Mouse (Mus musculus) CH12.LX (cell line): ENCODE measurements at regions not wholly inside any gene's neighbourhood (a gene's known extent, or its start where the extent isn't known, plus 50 kb on each side); places are given as distances from the start of the nearest gene placed in this dataset.

Experiments used
- CHD2 ChIP-seq: IDR thresholded peaks from 2 replicates; pipeline ENCODE4 v1.6.1; 2011; ENCODE audit warnings: low read length, improper control_type of control experiment
- CTCF ChIP-seq, 2 experiments: IDR thresholded peaks in 1 of 2; conservative IDR thresholded peaks in 1 of 2; 2 replicates each; pipeline ENCODE4 v1.5.1; 2011 to 2012; ENCODE audit warnings: low read depth in 2 of 2, low read length in 2 of 2, improper control_type of control experiment in 1 of 2, inconsistent platforms in 1 of 2, mild to moderate bottlenecking in 1 of 2, moderate library complexity in 1 of 2
- ELF1 ChIP-seq: IDR thresholded peaks from 2 replicates; pipeline ENCODE4 v1.6.1; 2014; ENCODE audit warnings: low read depth, mild to moderate bottlenecking, inconsistent platforms, low read length, improper control_type of control experiment
- EP300 ChIP-seq: IDR thresholded peaks from 2 replicates; pipeline ENCODE4 v1.6.1; 2011; ENCODE audit warnings: low read length, improper control_type of control experiment
- ETS1 ChIP-seq: conservative IDR thresholded peaks from 2 replicates; pipeline ENCODE4 v1.6.1; 2012; ENCODE audit warnings: low read depth, mild to moderate bottlenecking, inconsistent platforms, low read length, improper control_type of control experiment, moderate library complexity
- HCFC1 ChIP-seq: IDR thresholded peaks from 2 replicates; pipeline ENCODE4 v1.6.1; 2012; ENCODE audit warnings: low read depth, mild to moderate bottlenecking, inconsistent platforms, low read length, improper control_type of control experiment
- NELFE ChIP-seq: IDR thresholded peaks from 2 replicates; pipeline ENCODE4 v1.6.1; 2011; ENCODE audit warnings: low read depth, low read length, improper control_type of control experiment
- NRF1 ChIP-seq: IDR thresholded peaks from 2 replicates; pipeline ENCODE4 v1.6.1; 2014; ENCODE audit warnings: low read depth, mild to moderate bottlenecking, inconsistent platforms, low read length, improper control_type of control experiment, moderate library complexity
- PAX5 ChIP-seq: IDR thresholded peaks from 2 replicates; pipeline ENCODE4 v1.6.1; 2012; ENCODE audit warnings: low read length, inconsistent platforms, mixed read lengths
- POLR2A ChIP-seq: IDR thresholded peaks from 2 replicates; pipeline ENCODE4 v1.6.1; 2011; ENCODE audit warnings: low read depth, mild to moderate bottlenecking, improper control_type of control experiment, low read length
- SMC3 ChIP-seq: IDR thresholded peaks from 2 replicates; pipeline ENCODE4 v1.6.1; 2011; ENCODE audit warnings: low read depth, low read length, improper control_type of control experiment
- TBP ChIP-seq: conservative IDR thresholded peaks from 2 replicates; pipeline ENCODE4 v1.6.1; 2011; ENCODE audit warnings: low read depth, low read length, improper control_type of control experiment
- UBTF ChIP-seq: IDR thresholded peaks from 2 replicates; pipeline ENCODE4 v1.6.1; 2012; ENCODE audit warnings: low read depth, mild to moderate bottlenecking, inconsistent platforms, low read length, improper control_type of control experiment, moderate library complexity

- TF ChIP-seq NRF1 (no peak), ETS1 (no peak), CTCF (conservative IDR thresholded peaks at IDR 0.05 in 1 of 2, IDR thresholded peaks at IDR 0.05 in 1 of 2; ENCODE audit: low read depth in 2 of 2, low read length in 2 of 2) (peak; percentile 77 to 90), SMC3 (peak; percentile 78), UBTF (no peak), HCFC1 (no peak), POLR2A (no peak), NELFE (no peak), PAX5 (no peak), EP300 (no peak), ELF1 (no peak), TBP (no peak), CHD2 (no peak)
Observed at GRCm38 (mm10) chr7:116701466-116702342, 197.5 kb downstream of the Nucb2 start.
